Comparison of ENCODE assay signal across 8 mouse cellular contexts in the genomic region with DNA sequence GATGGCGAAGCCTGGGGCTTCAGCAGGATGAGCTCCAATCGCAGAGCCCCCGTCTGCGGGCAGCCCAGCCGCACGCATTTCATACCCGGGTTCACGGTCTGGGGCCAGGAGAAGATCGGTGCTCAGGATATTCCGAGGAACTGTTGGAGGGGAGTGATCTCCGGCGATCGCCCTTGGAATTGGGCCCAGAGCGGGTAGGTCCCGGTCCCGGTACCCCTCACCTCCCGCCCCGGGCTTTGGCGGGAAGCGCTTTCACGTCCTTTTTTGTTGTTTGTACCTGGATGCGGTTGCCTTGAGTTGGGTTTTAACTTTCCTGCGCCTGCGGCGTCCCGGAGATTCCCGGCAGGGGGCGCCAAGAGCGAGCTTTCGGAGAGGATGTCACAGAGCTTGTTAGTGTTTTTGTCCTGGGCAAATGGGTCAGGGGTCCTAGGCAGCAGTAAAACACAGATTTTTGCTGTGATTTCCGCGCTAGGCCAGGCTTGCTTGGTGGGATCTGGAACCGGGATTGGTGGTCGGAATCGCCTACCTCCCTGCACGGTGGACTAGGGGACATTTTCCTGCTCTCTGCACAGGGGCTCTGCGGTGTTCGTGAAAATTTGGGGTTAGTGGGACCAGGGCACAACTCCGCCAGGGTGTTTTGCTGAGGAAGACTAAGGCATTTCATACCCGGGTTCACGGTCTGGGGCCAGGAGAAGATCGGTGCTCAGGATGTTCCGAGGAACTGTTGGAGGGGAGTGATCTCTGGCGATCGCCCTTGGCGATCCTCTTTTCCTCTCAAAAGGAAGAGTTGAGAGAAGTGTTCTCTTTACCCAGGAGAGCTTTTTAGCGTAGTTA. TPM values are rescaled to one million over a fixed set of nuclear protein-coding genes. Genes with fewer than 3 reads are reported as not detected.
DNase-seq lines count a peak whose midpoint lies in the region; ATAC-seq and TF ChIP-seq lines count a peak whose summit lies in the region.

No protein-coding gene starts in this region.

- no peaks in the 10 kb centered on the region for H3K36me3 ChIP-seq in E14TG2a.4 (ENCODE audit: insufficient read depth, low read length)
- no peaks in the 10 kb centered on the region for H3K36me3 ChIP-seq in forebrain, postnatal 0 days (ENCODE audit: insufficient read depth)
- H3K36me3 ChIP-seq in liver, embryonic 14.5 days (replicated peaks; ENCODE audit: control insufficient read depth, insufficient read depth, low read depth) = no peaks in the 10 kb centered on the region
- no peaks in the 10 kb centered on the region for H3K36me3 ChIP-seq in neural tube, embryonic 15.5 days

- peak; percentile 70 for ATAC-seq in forebrain, postnatal 0 days
- no peak; the same call in 1 of the 2 replicates for ATAC-seq in liver, embryonic 14.5 days (ENCODE audit: insufficient read depth)
- peak; percentile 55 for ATAC-seq in neural tube, embryonic 15.5 days (ENCODE audit: low FRiP score)

- peak overlapping the region; percentile 49 for H3K9ac ChIP-seq in forebrain, postnatal 0 days
- no peak overlapping the region for H3K9ac ChIP-seq in liver, embryonic 14.5 days (replicated peaks)
- peak overlapping the region; percentile 64 for H3K9ac ChIP-seq in neural tube, embryonic 15.5 days (replicated peaks)

- peaks cover 15% of the 10 kb centered on the region for H3K4me1 ChIP-seq in E14TG2a.4 (replicated peaks; ENCODE audit: low read depth, low read length)
- H3K4me1 ChIP-seq in forebrain, postnatal 0 days (ENCODE audit: insufficient read depth) = 0 out of 2 replicates have a peak, but pooled peaks cover 14% of the 10 kb centered on the region
- H3K4me1 ChIP-seq in liver, embryonic 14.5 days (replicated peaks; ENCODE audit: control insufficient read depth in 2 of 2, insufficient read depth in 2 of 2, low read length in 1 of 2) = no peaks in the 10 kb centered on the region
- H3K4me1 ChIP-seq in neural tube, embryonic 15.5 days = peaks cover 30% of the 10 kb centered on the region

- no peak overlapping the region for H3K27ac ChIP-seq in forebrain, postnatal 0 days (ENCODE audit: low read depth, low read length)
- no peak overlapping the region for H3K27ac ChIP-seq in liver, embryonic 14.5 days
- no peak overlapping the region for H3K27ac ChIP-seq in neural tube, embryonic 15.5 days (replicated peaks)

- peaks cover 40% of the 10 kb centered on the region for H3K27me3 ChIP-seq in E14TG2a.4 (ENCODE audit: insufficient read depth, low read length)
- no peaks in the 10 kb centered on the region; the same call in 1 of the 2 replicates for H3K27me3 ChIP-seq in forebrain, postnatal 0 days (ENCODE audit: insufficient read depth, low read length)
- H3K27me3 ChIP-seq in liver, embryonic 14.5 days (ENCODE audit: control insufficient read depth, insufficient read depth, low read length) = peaks cover 10% of the 10 kb centered on the region
- no peaks in the 10 kb centered on the region for H3K27me3 ChIP-seq in neural tube, embryonic 15.5 days (replicated peaks)

- TF ChIP-seq EP300 in liver, embryonic 14.5 days (IDR thresholded peaks at IDR 0.05; ENCODE audit: low read depth) = no peak

- H3K9me3 ChIP-seq in E14TG2a.4 (ENCODE audit: low read length) = no peaks in the 10 kb centered on the region
- H3K9me3 ChIP-seq in forebrain, postnatal 0 days (ENCODE audit: low read length) = no peaks in the 10 kb centered on the region
- no peaks in the 10 kb centered on the region for H3K9me3 ChIP-seq in liver, embryonic 14.5 days (ENCODE audit: control insufficient read depth, low read length)
- H3K9me3 ChIP-seq in neural tube, embryonic 15.5 days (replicated peaks) = no peaks in the 10 kb centered on the region

- peak overlapping the region; percentile 100 for H3K4me2 ChIP-seq in forebrain, postnatal 0 days (ENCODE audit: low read depth)
- H3K4me2 ChIP-seq in liver, embryonic 14.5 days (ENCODE audit: low read depth) = peak overlapping the region; percentile 68
- peak overlapping the region; percentile 100 for H3K4me2 ChIP-seq in neural tube, embryonic 15.5 days

- H3K4me3 ChIP-seq in E14TG2a.4 (replicated peaks; ENCODE audit: low read length) = peak overlapping the region; percentile 80
- H3K4me3 ChIP-seq in forebrain, postnatal 0 days (ENCODE audit: low read depth, low read length) = peak overlapping the region; percentile 44
- peak overlapping the region; percentile 45 for H3K4me3 ChIP-seq in liver, embryonic 14.5 days (ENCODE audit: insufficient read depth in 1 of 2, low read depth in 2 of 2, low read length in 2 of 2)
- peak overlapping the region; percentile 66 for H3K4me3 ChIP-seq in neural tube, embryonic 15.5 days (replicated peaks)

- 1% methylated on average over 47 of the region's 47 CpGs for WGBS in forebrain, postnatal 0 days
- WGBS in large intestine, adult 2 months = under 1% methylated on average over 47 of the region's 47 CpGs
- 1% methylated on average over 47 of the region's 47 CpGs for WGBS in liver, embryonic 14.5 days (ENCODE audit: insufficient replicate concordance)
- WGBS in neural tube, embryonic 15.5 days = 1% methylated on average over 47 of the region's 47 CpGs

- DNase-seq in cerebellum, adult 11-12 months = peak; percentile 81
- peak; percentile 90 for DNase-seq in forebrain, postnatal 0 days
- DNase-seq in heart, postnatal 25 days (ENCODE audit: low spot score) = peak; percentile 62
- DNase-seq in large intestine, adult 2 months (ENCODE audit: low read depth, low spot score) = peak; percentile 70
- DNase-seq in liver, embryonic 14.5 days (ENCODE audit: low read depth in 3 of 3, low spot score in 3 of 3) = peak in 1 of 3 experiments; percentile 19
- DNase-seq in thymus, postnatal 0 days (ENCODE audit: low spot score) = peak; percentile 26

- intact Hi-C loops in heart, postnatal 25 days (cut with DNase I) = loop anchor here (1.0 to 10.0 kb wide), 6 partner anchors 176 to 571 kb away; no protein-coding TSS in a partner anchor

- peak; percentile 62 for TF ChIP-seq CTCF in E14TG2a.4 (conservative IDR thresholded peaks at IDR 0.05; ENCODE audit: low read length)
- peak; percentile 83 for TF ChIP-seq CTCF in forebrain, postnatal 0 days (IDR thresholded peaks at IDR 0.05; ENCODE audit: low read depth)
- peak; percentile 71 for TF ChIP-seq CTCF in liver, embryonic 14.5 days (IDR thresholded peaks at IDR 0.05; ENCODE audit: low read depth)

RNA-seq across cellular contexts. Expression of gene Sema5a, which starts 1.4 kb away (rescaled TPM):
- total RNA-seq in forebrain, postnatal 0 days (2014; rRNA removed) = 12.2 and 21.5 TPM in 2 replicates
- polyA plus RNA-seq in forebrain, postnatal 0 days (2015; fragmentation: Nextera tagmentation; extraction: Ambion mirVana) = 3.7 and 7.6 TPM in 2 replicates
- total RNA-seq in heart, postnatal 25 days (2021) = 1 to 10 TPM; 8.6 to 9.6 TPM
- 3.9 and 10.2 TPM in 2 replicates for polyA plus RNA-seq in large intestine, adult 2 months (2012; rRNA removed)
- 0.30 and 0.35 TPM in 2 replicates for polyA plus RNA-seq in liver, embryonic 14.5 days (2012; rRNA removed)
- polyA plus RNA-seq in liver, embryonic 14.5 days (2014; fragmentation: Nextera tagmentation; extraction: Ambion mirVana) = 0.29 and 0.52 TPM in 2 replicates
- polyA plus RNA-seq in neural tube, embryonic 15.5 days (2015; fragmentation: Nextera tagmentation; extraction: Ambion mirVana) = 12.9 and 14.0 TPM in 2 replicates
- 0.57 and 0.65 TPM in 2 replicates for polyA plus RNA-seq in thymus, postnatal 0 days (2015; fragmentation: Nextera tagmentation; extraction: Ambion mirVana)
